Mouse (Mus musculus) right cerebral cortex, postnatal 36 days (tissue): Measurements from ENCODE around the gene Ifnar1.
"Not testable (repeated sequence)": the region's sequence is repeated elsewhere in the genome, so short reads cannot be mapped to it uniquely, and the experiment has no call there.

ENCODE experiments used
- DNase-seq, 2 experiments: peaks; one replicate each; pipeline ENCODE4 v3.0.0; 2022; ENCODE audit warnings: low spot score in 2 of 2, mixed read lengths in 1 of 2

The Ifnar1 gene

GRCm38 (mm10) chr16:91484808-91485700 lies at the start of gene Ifnar1:
TSS of gene Ifnar1 (plus strand) at chr16:91485238.
- DNase-seq: peak; percentile 96 to 97

GRCm38 (mm10) chr16:91438081-91438480 lies 47.0 kb upstream of the Ifnar1 start:
- DNase-seq: no peak

- DNase-seq: not testable (repeated sequence)
Observed at GRCm38 (mm10) chr16:91438599-91438998, 46.4 kb upstream of the Ifnar1 start.

- DNase-seq: no peak
Observed at GRCm38 (mm10) chr16:91441366-91441765, 43.7 kb upstream of the Ifnar1 start.

GRCm38 (mm10) chr16:91441811-91442240 lies 43.2 kb upstream of the Ifnar1 start:
- no peak for DNase-seq

- DNase-seq: peak; percentile 9 to 37
Observed at GRCm38 (mm10) chr16:91442446-91442845, 42.6 kb upstream of the Ifnar1 start.

- no peak for DNase-seq
Observed at GRCm38 (mm10) chr16:91443211-91443611, 41.8 kb upstream of the Ifnar1 start.

- no peak for DNase-seq
Observed at GRCm38 (mm10) chr16:91444847-91445246, 40.2 kb upstream of the Ifnar1 start.

GRCm38 (mm10) chr16:91445566-91445965 lies 39.5 kb upstream of the Ifnar1 start:
- DNase-seq: no peak

GRCm38 (mm10) chr16:91446778-91447511 lies 38.1 kb upstream of the Ifnar1 start:
- DNase-seq: no peak

- DNase-seq: no peak
Observed at GRCm38 (mm10) chr16:91447512-91447900, 37.5 kb upstream of the Ifnar1 start.

GRCm38 (mm10) chr16:91448088-91448487 lies 37.0 kb upstream of the Ifnar1 start:
- no peak for DNase-seq

GRCm38 (mm10) chr16:91448895-91449294 lies 36.1 kb upstream of the Ifnar1 start:
- DNase-seq: no peak

- no peak for DNase-seq
Observed at GRCm38 (mm10) chr16:91450137-91451064, 34.6 kb upstream of the Ifnar1 start.

- no peak for DNase-seq
Observed at GRCm38 (mm10) chr16:91451949-91452348, 33.1 kb upstream of the Ifnar1 start.

GRCm38 (mm10) chr16:91452363-91452896 lies 32.6 kb upstream of the Ifnar1 start:
- DNase-seq: no peak

- no peak for DNase-seq
Observed at GRCm38 (mm10) chr16:91455868-91456267, 29.2 kb upstream of the Ifnar1 start.

- DNase-seq: no peak
Observed at GRCm38 (mm10) chr16:91458301-91458746, 26.7 kb upstream of the Ifnar1 start.

- no peak for DNase-seq
Observed at GRCm38 (mm10) chr16:91458976-91459375, 26.1 kb upstream of the Ifnar1 start.

- no peak for DNase-seq
Observed at GRCm38 (mm10) chr16:91459396-91459795, 25.6 kb upstream of the Ifnar1 start.

GRCm38 (mm10) chr16:91459841-91460370 lies 25.1 kb upstream of the Ifnar1 start:
- no peak for DNase-seq
